Mouse (Mus musculus): ENCODE results near the gene Itgb3. TPM values are rescaled to one million over a fixed set of nuclear protein-coding genes. Genes with fewer than 3 reads are reported as not detected.

Itgb3 gene
- polyA plus RNA-seq, 1 experiment = 25.0 TPM

DNA sequence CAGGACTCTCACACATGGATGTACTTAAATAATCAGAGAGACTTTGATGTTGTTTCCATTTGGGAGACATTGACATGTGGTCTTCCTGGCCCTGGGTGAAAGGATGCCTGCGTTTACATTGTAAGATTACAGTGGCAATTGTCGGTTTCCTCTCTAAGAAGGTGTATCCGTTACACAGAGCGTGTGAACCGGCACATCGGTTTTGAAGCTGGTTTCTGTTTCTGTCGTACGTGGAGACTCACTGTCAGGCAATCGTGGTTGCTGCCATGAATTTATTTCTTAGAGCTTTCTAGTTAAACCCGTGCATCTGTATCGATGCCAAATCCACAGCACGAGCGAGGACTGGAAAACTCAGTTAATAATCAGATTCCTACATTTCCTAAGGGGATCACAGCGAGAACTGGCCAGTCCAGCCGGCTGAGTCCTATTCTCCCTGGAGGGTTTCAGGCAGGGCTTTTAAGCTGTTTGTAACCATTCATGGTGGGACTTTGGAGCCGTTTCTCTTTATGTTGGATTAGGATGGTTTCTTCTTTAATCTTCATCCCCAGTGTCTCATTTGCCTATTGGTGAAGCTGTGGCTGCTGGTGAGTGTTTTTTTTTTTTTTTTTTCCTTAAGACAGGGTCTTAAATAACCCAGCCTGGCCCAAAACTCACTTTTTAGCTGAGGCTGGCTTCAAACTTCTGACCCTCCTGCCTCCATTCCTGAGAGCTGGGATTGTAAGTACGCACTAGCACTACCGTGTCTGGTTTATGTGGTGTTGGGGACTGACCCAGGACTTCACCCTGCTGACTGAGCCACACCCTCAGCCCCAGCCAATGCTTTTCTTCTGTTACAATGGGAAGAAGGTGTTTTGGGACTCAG is 26.1 kb upstream of the Itgb3 start:
- no peak overlapping the region for H3ac ChIP-seq (ENCODE audit: control insufficient read depth, insufficient read length)
- no peak overlapping the region for H3K4me3 ChIP-seq
- no peaks in the 10 kb centered on the region for H3K27me3 ChIP-seq (ENCODE audit: control insufficient read depth, insufficient read depth, insufficient read length)
- H3K36me3 ChIP-seq (ENCODE audit: control insufficient read depth, insufficient read depth) = peaks cover 8% of the 10 kb centered on the region
- H3K4me2 ChIP-seq (ENCODE audit: low read depth) = peak overlapping the region; percentile 66
- TF ChIP-seq E2F4 (IDR thresholded peaks at IDR 0.05; ENCODE audit: insufficient read depth) (no peak), CEBPB (IDR thresholded peaks at IDR 0.05; ENCODE audit: insufficient read depth, poor library complexity, severe bottlenecking) (no peak), POLR2A (IDR thresholded peaks at IDR 0.05; ENCODE audit: insufficient read length, low read depth) (peak; percentile 12), POLR2AphosphoS2 (IDR thresholded peaks at IDR 0.05; ENCODE audit: insufficient read length, low read depth) (peak; percentile 62)
- H3K79me2 ChIP-seq (ENCODE audit: control insufficient read depth, insufficient read depth) = peaks cover 12% of the 10 kb centered on the region

DNA sequence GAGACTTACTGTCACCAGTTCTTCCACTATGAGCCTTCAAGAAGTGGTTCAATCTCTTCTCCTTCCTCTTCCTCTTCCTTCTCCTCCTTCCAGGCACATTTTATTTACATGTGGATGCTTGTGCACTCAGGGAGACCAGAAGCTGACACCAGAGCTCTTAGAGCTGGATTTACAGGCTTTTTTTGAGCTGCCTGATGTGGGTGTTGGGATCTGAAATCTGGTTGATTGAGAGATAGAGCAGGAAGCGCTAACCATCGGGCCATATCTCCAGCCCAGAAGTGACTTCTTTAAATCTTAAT is 25.5 kb upstream of the Itgb3 start:
- TF ChIP-seq REST (IDR thresholded peaks at IDR 0.05; ENCODE audit: insufficient read depth, insufficient read length) (no peak), POLR2AphosphoS2 (IDR thresholded peaks at IDR 0.05; ENCODE audit: insufficient read length, low read depth) (no peak), TCF3 (IDR thresholded peaks at IDR 0.05; ENCODE audit: insufficient read length, low read depth) (no peak), MYOG (IDR thresholded peaks at IDR 0.05; ENCODE audit: control insufficient read depth in 1 of 3, insufficient read depth in 1 of 3, insufficient read length in 2 of 3, low read depth in 2 of 3) (no peak), E2F4 (IDR thresholded peaks at IDR 0.05; ENCODE audit: insufficient read depth) (no peak), TCF12 (IDR thresholded peaks at IDR 0.05; ENCODE audit: insufficient read depth, poor library complexity, severe bottlenecking) (no peak), USF1 (IDR thresholded peaks at IDR 0.05; ENCODE audit: low read depth) (no peak), MYOD1 (IDR thresholded peaks at IDR 0.05; ENCODE audit: control insufficient read depth in 1 of 3, insufficient read length in 2 of 3, low read depth in 2 of 3) (no peak), MAX (IDR thresholded peaks at IDR 0.05; ENCODE audit: low read depth) (no peak), CEBPB (IDR thresholded peaks at IDR 0.05; ENCODE audit: insufficient read depth, poor library complexity, severe bottlenecking) (no peak), POLR2A (IDR thresholded peaks at IDR 0.05; ENCODE audit: insufficient read length, low read depth) (no peak), SRF (IDR thresholded peaks at IDR 0.05; ENCODE audit: control insufficient read depth, insufficient read length, low read depth) (no peak)
- Histone ChIP-seq H3K79me2 (ENCODE audit: control insufficient read depth, insufficient read depth) (peaks cover 12% of the 10 kb centered on the region), H3K4me3 (no peak overlapping the region), H3K36me3 (ENCODE audit: control insufficient read depth, insufficient read depth) (peaks cover 8% of the 10 kb centered on the region), H3K27me3 (ENCODE audit: control insufficient read depth, insufficient read depth, insufficient read length) (no peaks in the 10 kb centered on the region), H3ac (ENCODE audit: control insufficient read depth, insufficient read length) (no peak overlapping the region), H3K4me2 (ENCODE audit: low read depth) (peak overlapping the region; percentile 66)

DNA sequence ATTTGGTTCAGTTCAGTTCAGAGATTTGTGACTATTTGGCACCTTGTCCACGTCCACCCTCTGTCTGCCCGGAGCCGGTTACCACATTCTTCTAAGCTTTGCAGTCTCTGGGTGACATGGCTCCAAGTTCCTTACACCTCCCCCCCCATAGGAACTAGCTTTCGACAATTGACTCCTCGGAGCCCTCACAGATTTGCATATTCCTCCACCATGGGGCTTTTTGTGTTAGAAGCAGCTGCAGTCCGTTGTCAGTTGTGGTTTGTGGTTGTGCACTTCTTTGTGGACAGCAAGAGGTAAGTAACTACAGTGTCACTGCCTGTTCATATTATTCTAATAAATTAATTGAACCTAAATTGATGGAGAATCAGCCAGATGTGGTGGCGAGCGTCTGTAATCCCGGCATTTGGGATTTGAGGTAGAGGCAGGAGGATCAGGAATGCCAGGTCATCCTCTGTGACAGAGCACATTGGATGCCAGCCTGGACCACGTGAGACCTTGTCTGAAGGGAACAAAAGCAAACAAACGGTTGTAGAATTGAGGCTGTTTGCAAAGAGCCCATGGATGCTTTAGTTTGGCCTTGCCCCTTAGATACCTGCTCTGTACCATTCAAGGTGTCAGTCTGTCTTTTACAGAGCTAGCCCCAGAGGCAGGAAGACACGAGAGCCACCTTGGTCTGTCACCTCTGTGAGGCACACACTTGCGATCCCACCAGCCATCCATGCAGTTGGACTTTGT is 25.0 kb upstream of the Itgb3 start:
- H3K36me3 ChIP-seq (ENCODE audit: control insufficient read depth, insufficient read depth) = peaks cover 8% of the 10 kb centered on the region
- no peaks in the 10 kb centered on the region for H3K27me3 ChIP-seq (ENCODE audit: control insufficient read depth, insufficient read depth, insufficient read length)
- no peak for TF ChIP-seq MAX (IDR thresholded peaks at IDR 0.05; ENCODE audit: low read depth)
- peak; percentile 64 for TF ChIP-seq POLR2AphosphoS2 (IDR thresholded peaks at IDR 0.05; ENCODE audit: insufficient read length, low read depth)
- TF ChIP-seq REST (IDR thresholded peaks at IDR 0.05; ENCODE audit: insufficient read depth, insufficient read length) = no peak
- TF ChIP-seq CEBPB (IDR thresholded peaks at IDR 0.05; ENCODE audit: insufficient read depth, poor library complexity, severe bottlenecking) = no peak
- no peak overlapping the region for H3ac ChIP-seq (ENCODE audit: control insufficient read depth, insufficient read length)
- H3K79me2 ChIP-seq (ENCODE audit: control insufficient read depth, insufficient read depth) = peaks cover 12% of the 10 kb centered on the region
- peak overlapping the region; percentile 66 for H3K4me2 ChIP-seq (ENCODE audit: low read depth)
- no peak overlapping the region for H3K4me3 ChIP-seq

DNA sequence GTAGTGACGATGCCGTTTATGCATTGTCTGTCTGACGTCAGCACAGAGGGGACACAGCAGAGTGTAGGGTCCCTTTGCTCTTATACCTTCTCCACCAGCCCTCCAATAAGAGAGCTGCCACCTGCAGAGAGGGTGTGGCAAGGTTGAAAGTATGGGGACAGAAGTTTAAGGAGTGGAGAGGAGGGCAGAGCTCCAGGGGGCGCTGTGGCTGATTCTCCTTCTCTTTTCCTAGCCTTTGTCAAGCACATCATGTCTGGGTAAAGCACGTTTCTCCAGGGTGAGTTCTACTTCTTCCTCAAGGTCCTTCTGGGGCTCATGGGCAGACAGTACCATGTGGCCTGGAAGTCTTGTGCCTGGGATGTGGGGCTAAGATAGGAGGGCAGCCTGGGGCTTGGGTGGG is 22.3 kb upstream of the Itgb3 start:
- no peak for TF ChIP-seq TCF3 (IDR thresholded peaks at IDR 0.05; ENCODE audit: insufficient read length, low read depth)
- TF ChIP-seq TCF12 (IDR thresholded peaks at IDR 0.05; ENCODE audit: insufficient read depth, poor library complexity, severe bottlenecking) = no peak
- peak; percentile 34 for TF ChIP-seq POLR2AphosphoS2 (IDR thresholded peaks at IDR 0.05; ENCODE audit: insufficient read length, low read depth)
- no peak for TF ChIP-seq MAX (IDR thresholded peaks at IDR 0.05; ENCODE audit: low read depth)
- no peak for TF ChIP-seq REST (IDR thresholded peaks at IDR 0.05; ENCODE audit: insufficient read depth, insufficient read length)
- no peaks in the 10 kb centered on the region for H3K27me3 ChIP-seq (ENCODE audit: control insufficient read depth, insufficient read depth, insufficient read length)
- no peaks in the 10 kb centered on the region for H3K79me2 ChIP-seq (ENCODE audit: control insufficient read depth, insufficient read depth)
- no peak overlapping the region for H3K4me2 ChIP-seq (ENCODE audit: low read depth)
- H3K4me3 ChIP-seq = no peak overlapping the region
- H3K36me3 ChIP-seq (ENCODE audit: control insufficient read depth, insufficient read depth) = peaks cover 9% of the 10 kb centered on the region
- H3ac ChIP-seq (ENCODE audit: control insufficient read depth, insufficient read length) = no peak overlapping the region

DNA sequence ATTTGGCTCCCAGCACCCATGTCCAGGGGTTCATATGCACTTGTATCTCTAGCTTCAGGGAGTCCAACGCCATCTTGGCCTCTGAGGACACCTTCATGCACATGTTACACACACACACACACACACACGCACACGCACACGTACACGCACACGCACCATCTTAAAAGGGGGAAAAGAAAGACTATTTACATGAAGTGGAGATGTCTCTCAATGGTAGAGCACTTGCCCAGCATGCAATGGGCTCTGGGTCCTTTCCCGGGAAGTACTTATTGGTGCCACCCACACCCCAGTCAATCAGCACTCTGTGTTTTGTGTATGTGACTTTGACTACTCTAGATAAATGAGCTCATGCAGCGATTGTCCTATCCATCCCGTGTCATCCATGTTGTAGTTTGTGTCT is 19.9 kb upstream of the Itgb3 start:
- Histone ChIP-seq H3K4me3 (no peak overlapping the region), H3ac (ENCODE audit: control insufficient read depth, insufficient read length) (no peak overlapping the region), H3K36me3 (ENCODE audit: control insufficient read depth, insufficient read depth) (peaks cover 5% of the 10 kb centered on the region), H3K4me2 (ENCODE audit: low read depth) (no peak overlapping the region), H3K79me2 (ENCODE audit: control insufficient read depth, insufficient read depth) (no peaks in the 10 kb centered on the region), H3K27me3 (ENCODE audit: control insufficient read depth, insufficient read depth, insufficient read length) (no peaks in the 10 kb centered on the region)
- peak; percentile 44 for TF ChIP-seq POLR2A (IDR thresholded peaks at IDR 0.05; ENCODE audit: insufficient read length, low read depth)
- peak; percentile 90 for TF ChIP-seq POLR2AphosphoS2 (IDR thresholded peaks at IDR 0.05; ENCODE audit: insufficient read length, low read depth)
- TF ChIP-seq USF1 (IDR thresholded peaks at IDR 0.05; ENCODE audit: low read depth) = no peak
